Mouse (Mus musculus): ENCODE measurements around the gene Fbxl15. TPM values are rescaled to one million over a fixed set of nuclear protein-coding genes. Genes with fewer than 3 reads are reported as not detected.
A peak's percentile ranks its signal among the peaks of the same experiment; 100 is the strongest.

The Fbxl15 gene
- total and polyA plus RNA-seq, 2 experiments from 2014 or later, result 54.2 to 71.4 TPM

DNA sequence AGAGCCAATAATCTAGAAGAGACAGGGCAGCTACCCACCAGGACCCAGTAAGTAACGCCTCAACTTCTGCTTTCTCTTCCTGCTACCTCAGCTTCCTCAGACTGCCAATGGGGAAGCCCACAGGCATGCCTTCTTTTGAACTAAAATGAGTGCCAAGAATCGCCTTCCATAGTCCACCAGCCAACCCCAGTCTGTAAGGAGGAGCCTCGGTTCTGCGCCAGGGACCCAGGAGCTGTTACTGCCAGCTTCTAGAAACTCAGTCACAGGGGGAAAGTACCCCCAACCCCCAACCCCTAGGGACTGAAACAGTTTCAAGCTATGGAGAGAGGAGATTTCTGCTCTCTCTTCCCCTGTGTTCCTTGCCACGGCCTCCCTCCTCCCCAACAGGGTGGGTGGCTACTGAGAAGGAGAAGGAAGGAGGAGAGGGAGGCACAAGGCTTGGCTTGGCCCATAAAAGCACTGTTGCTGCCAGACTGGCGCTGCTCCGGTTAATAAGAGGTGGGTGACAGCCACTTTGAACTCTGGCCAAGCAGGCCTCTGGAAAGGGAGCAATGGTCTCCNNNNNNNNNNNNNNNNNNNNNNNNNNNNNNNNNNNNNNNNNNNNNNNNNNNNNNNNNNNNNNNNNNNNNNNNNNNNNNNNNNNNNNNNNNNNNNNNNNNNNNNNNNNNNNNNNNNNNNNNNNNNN is 11.4 kb downstream of the Fbxl15 start:
- DNase-seq (ENCODE audit: low spot score), result peak; percentile 80
- no peak for TF ChIP-seq CTCF (IDR thresholded peaks at IDR 0.05; ENCODE audit: low read depth)

DNA sequence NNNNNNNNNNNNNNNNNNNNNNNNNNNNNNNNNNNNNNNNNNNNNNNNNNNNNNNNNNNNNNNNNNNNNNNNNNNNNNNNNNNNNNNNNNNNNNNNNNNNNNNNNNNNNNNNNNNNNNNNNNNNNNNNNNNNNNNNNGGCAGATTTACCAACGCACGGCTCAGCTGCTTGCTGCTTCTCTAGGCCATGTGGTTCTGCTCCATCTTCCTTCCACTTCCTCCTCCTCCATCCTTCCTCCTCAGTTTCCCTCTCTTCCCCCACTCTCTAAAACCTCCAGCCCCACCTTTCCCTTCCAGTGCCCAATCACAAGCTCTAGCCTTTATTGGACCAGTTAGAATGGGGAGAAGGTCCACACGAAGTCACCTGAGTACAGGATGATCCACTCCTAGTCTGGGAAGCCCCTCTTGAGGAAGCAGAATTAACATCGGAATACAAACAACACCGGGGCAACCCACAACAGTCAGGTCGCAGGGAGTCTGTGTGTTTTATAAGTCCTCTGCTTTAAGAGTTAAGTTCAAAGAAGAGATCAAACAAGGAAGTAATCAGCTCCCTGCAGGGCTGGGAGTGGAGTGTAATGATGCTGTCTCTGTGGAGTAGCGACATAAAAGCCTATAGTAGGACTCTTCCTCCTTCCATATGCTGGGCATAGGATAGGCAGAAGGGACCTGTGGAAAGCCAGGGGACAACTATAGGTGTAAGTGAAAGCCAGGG is 16.9 kb downstream of the Fbxl15 start:
- ATAC-seq (no peak), DNase-seq (ENCODE audit: low spot score) (no peak)
- H3K4me1 ChIP-seq (ENCODE audit: insufficient read depth, low read length), result no peaks in the 10 kb centered on the region; the same call in 1 of the 2 replicates
- H3K4me2 ChIP-seq (ENCODE audit: low read depth, low read length), result no peak overlapping the region
- H3K9ac ChIP-seq (replicated peaks; ENCODE audit: low read length), result no peak overlapping the region
- 18% methylated on average over 7 of the region's 7 CpGs for WGBS
- no peaks in the 10 kb centered on the region for H3K36me3 ChIP-seq (ENCODE audit: insufficient read depth, low read length)
- no peaks in the 10 kb centered on the region for H3K9me3 ChIP-seq (ENCODE audit: low read length)
- no peak overlapping the region for H3K4me3 ChIP-seq (ENCODE audit: low read length)
- no peaks in the 10 kb centered on the region for H3K27me3 ChIP-seq (ENCODE audit: insufficient read depth, low read length)
- no peak overlapping the region for H3K27ac ChIP-seq
- TF ChIP-seq CTCF (IDR thresholded peaks at IDR 0.05; ENCODE audit: low read depth), result no peak

More for the DNA sequence above, 11.4 kb downstream of the Fbxl15 start:
- ATAC-seq, result peak; percentile 41
- H3K36me3 ChIP-seq (ENCODE audit: insufficient read depth, low read length), result no peaks in the 10 kb centered on the region
- H3K4me2 ChIP-seq (ENCODE audit: low read depth, low read length), result peak overlapping the region; percentile 87
- H3K27me3 ChIP-seq (ENCODE audit: insufficient read depth, low read length), result no peaks in the 10 kb centered on the region
- peaks cover 19% of the 10 kb centered on the region for H3K4me1 ChIP-seq (ENCODE audit: insufficient read depth, low read length)
- no peaks in the 10 kb centered on the region for H3K9me3 ChIP-seq (ENCODE audit: low read length)
- H3K27ac ChIP-seq, result peak overlapping the region; percentile 79
- peak overlapping the region; percentile 67; the same call in 1 of the 2 replicates for H3K9ac ChIP-seq (replicated peaks; ENCODE audit: low read length)
- 48% methylated on average over 7 of the region's 7 CpGs for WGBS
- H3K4me3 ChIP-seq (ENCODE audit: low read length), result no peak overlapping the region; the same call in 1 of the 2 replicates

- 100% methylated on average over 1 of the region's 1 CpGs for WGBS
- no peak for ATAC-seq
- H3K9ac ChIP-seq (replicated peaks; ENCODE audit: low read length), result no peak overlapping the region
- H3K27me3 ChIP-seq (ENCODE audit: insufficient read depth, low read length), result no peaks in the 10 kb centered on the region
- H3K4me3 ChIP-seq (ENCODE audit: low read length), result no peak overlapping the region
- H3K36me3 ChIP-seq (ENCODE audit: insufficient read depth, low read length), result no peaks in the 10 kb centered on the region
- H3K27ac ChIP-seq, result no peak overlapping the region
- no peak for TF ChIP-seq CTCF (IDR thresholded peaks at IDR 0.05; ENCODE audit: low read depth)
- no peaks in the 10 kb centered on the region; the same call in 1 of the 2 replicates for H3K4me1 ChIP-seq (ENCODE audit: insufficient read depth, low read length)
- no peak for DNase-seq (ENCODE audit: low spot score)
- H3K4me2 ChIP-seq (ENCODE audit: low read depth, low read length), result no peak overlapping the region
- H3K9me3 ChIP-seq (ENCODE audit: low read length), result no peaks in the 10 kb centered on the region
Observed at GRCm38 (mm10) chr19:46347146-46347545, 19.2 kb downstream of the Fbxl15 start.

DNA sequence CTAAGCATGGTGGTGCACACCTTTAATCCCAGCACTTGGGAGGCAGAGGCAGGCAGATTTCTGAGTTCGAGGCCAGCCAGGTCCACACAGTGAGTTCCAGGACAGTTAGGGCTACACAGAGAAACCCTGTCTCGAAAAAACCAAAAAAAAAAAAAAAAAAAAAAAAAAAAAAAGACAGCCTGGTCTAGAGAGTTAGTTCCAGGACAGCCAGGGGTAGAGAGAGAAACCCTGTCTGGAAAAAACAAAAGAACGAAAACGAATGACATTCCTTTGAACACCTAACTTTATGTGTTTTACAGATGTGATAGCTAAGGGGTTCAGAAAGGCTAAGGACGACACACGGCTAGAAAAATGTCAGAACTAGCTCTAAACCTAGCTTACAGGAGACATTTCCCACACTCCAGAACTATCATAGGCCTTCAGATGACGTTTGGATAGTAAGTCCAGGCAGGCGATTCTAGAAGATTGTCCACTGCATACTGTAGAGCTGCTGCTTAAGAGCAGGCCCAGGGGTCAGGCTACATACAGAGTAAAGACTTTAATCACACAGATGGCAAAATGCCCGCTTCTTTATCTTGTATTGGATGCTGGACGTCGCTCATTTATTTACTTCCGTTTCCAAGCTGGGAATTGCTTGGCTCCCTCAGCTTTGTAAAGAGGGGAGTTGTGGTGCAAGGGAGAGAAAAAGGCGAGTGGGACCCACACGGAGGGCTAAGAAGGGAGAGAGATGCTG is 20.1 kb downstream of the Fbxl15 start:
- no peaks in the 10 kb centered on the region for H3K27me3 ChIP-seq (ENCODE audit: insufficient read depth, low read length)

DNA sequence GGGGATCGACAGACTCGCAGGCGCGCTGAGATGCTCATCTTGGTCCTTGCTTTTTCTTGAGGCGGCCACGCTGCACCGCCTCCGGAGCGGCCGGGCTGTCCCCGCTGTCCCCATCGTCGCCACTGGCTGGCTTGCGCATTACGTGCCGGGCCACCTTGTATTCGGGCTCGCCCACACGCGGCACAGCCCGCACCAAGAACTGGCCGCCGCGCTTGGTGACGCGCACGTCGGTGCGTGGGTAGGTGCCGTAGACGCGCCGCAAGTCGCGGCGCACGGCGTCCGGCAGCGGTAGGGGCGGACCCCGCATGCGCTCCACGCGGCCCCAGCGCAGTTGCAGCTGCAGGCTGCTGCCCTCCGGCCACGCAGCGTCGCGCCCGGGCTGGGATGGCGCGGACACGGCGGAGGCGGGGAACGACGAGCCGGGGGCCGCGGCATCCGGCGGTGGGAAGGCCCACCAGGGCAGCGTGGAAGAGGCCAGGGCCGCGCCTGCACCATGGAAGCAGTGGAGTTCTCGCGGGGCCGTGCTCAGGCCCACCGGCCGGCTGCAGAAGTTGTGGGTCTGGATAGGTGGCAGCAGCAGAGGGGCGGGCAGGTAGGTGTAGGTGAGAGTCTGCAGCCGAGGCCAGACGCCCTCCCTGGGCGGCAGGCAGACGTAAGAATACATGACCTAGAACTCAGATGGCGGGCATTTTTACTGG is 20.9 kb downstream of the Fbxl15 start:
- ATAC-seq (peak; percentile 96), DNase-seq (ENCODE audit: low spot score) (peak; percentile 96)
- H3K9ac ChIP-seq (replicated peaks; ENCODE audit: low read length), result peak overlapping the region; percentile 87
- H3K36me3 ChIP-seq (ENCODE audit: insufficient read depth, low read length), result no peaks in the 10 kb centered on the region
- no peaks in the 10 kb centered on the region for H3K9me3 ChIP-seq (ENCODE audit: low read length)
- no peaks in the 10 kb centered on the region for H3K27me3 ChIP-seq (ENCODE audit: insufficient read depth, low read length)
- H3K4me1 ChIP-seq (ENCODE audit: insufficient read depth, low read length), result no peaks in the 10 kb centered on the region; the same call in 1 of the 2 replicates
- H3K27ac ChIP-seq, result peak overlapping the region; percentile 94
- WGBS, result under 1% methylated on average over 75 of the region's 78 CpGs
- H3K4me3 ChIP-seq (ENCODE audit: low read length), result peak overlapping the region; percentile 67
- peak overlapping the region; percentile 91 for H3K4me2 ChIP-seq (ENCODE audit: low read depth, low read length)
- peak; percentile 22; the same call in 1 of the 2 replicates for TF ChIP-seq CTCF (IDR thresholded peaks at IDR 0.05; ENCODE audit: low read depth)

More for the DNA sequence above, 20.1 kb downstream of the Fbxl15 start:
- peak; percentile 63 for DNase-seq (ENCODE audit: low spot score)
- no peaks in the 10 kb centered on the region for H3K9me3 ChIP-seq (ENCODE audit: low read length)
- peak overlapping the region; percentile 87 for H3K9ac ChIP-seq (replicated peaks; ENCODE audit: low read length)
- H3K4me3 ChIP-seq (ENCODE audit: low read length), result peak overlapping the region; percentile 67
- ATAC-seq, result peak; percentile 34
- 26% methylated on average over 14 of the region's 14 CpGs for WGBS
- H3K36me3 ChIP-seq (ENCODE audit: insufficient read depth, low read length), result no peaks in the 10 kb centered on the region
- H3K4me2 ChIP-seq (ENCODE audit: low read depth, low read length), result peak overlapping the region; percentile 91
- H3K27ac ChIP-seq, result peak overlapping the region; percentile 94
- no peaks in the 10 kb centered on the region; the same call in 1 of the 2 replicates for H3K4me1 ChIP-seq (ENCODE audit: insufficient read depth, low read length)
- no peak for TF ChIP-seq CTCF (IDR thresholded peaks at IDR 0.05; ENCODE audit: low read depth)

- no peaks in the 10 kb centered on the region for H3K27me3 ChIP-seq (ENCODE audit: insufficient read depth, low read length)
- H3K4me1 ChIP-seq (ENCODE audit: insufficient read depth, low read length), result no peaks in the 10 kb centered on the region; the same call in 1 of the 2 replicates
- no peaks in the 10 kb centered on the region for H3K36me3 ChIP-seq (ENCODE audit: insufficient read depth, low read length)
- WGBS, result 29% methylated on average over 6 of the region's 6 CpGs
- peak overlapping the region; percentile 94; the same call in 1 of the 2 replicates for H3K27ac ChIP-seq
- peak overlapping the region; percentile 67 for H3K4me3 ChIP-seq (ENCODE audit: low read length)
- peak overlapping the region; percentile 91 for H3K4me2 ChIP-seq (ENCODE audit: low read depth, low read length)
- no peak for DNase-seq (ENCODE audit: low spot score)
- H3K9me3 ChIP-seq (ENCODE audit: low read length), result no peaks in the 10 kb centered on the region
- 0 out of 2 replicates have a peak, but pooled peaks have one; percentile 2 for ATAC-seq
- TF ChIP-seq CTCF (IDR thresholded peaks at IDR 0.05; ENCODE audit: low read depth), result no peak
- peak overlapping the region; percentile 87 for H3K9ac ChIP-seq (replicated peaks; ENCODE audit: low read length)
Observed at GRCm38 (mm10) chr19:46349550-46349949, 21.6 kb downstream of the Fbxl15 start.

Data from hindbrain, postnatal 0 days (tissue).